Comparison of ENCODE assay signal across 8 mouse cellular contexts in the genomic region with DNA sequence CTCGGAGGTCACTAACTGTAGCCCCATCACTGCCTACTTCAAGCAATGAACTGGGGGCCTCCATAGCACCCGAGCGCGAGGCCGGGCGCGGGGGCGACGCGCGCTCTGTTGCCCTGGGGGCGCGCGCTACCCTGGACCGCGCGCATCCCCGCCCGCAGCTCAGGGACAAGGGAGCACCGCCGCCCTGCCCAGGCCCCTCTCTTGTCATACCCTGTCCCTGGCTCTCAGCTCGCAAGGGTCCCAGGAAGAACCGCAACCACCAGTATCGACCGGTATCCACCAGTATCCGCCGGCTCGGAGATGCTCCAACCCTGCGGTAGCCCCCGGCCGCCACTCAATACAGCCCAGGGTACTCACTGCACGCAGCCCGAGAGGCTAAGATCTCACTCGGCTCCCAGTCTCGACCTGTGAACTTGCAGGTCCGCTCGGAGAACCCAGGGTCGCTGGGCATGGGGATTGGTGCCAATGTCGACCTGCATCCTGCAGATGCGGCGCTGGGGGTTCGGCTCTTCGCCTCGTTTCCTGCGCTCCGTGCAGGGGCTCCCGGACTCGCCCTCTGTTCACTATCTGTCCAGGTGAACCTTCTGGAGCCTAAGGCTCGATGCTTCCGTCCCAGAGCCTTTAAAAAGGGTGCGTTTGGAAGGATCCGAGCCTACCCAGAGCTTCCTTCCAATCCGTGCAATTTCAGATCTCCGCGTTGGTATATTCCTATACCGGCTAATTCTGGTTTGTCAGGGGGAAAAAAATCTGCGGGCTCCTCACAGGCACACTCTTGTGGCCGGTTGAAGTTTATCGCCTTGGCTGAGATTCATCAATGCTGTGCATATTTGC. TPM values are rescaled to one million over a fixed set of nuclear protein-coding genes. Genes with fewer than 3 reads are reported as not detected.
DNase-seq lines count a peak whose midpoint lies in the region; ATAC-seq and TF ChIP-seq lines count a peak whose summit lies in the region.

Gene Slc16a14, minus strand, starts transcription at position 632 of the 831 bp plus-strand sequence.

- DNase-seq in 3T3-L1 (ENCODE audit: low read depth, low spot score), result peak; percentile 43
- no peak for DNase-seq in Patski (ENCODE audit: low read depth, low spot score)
- DNase-seq in embryo, embryonic 10 days (ENCODE audit: low spot score), result peak; percentile 64
- peak; percentile 64 to 66 for DNase-seq in kidney, postnatal 36 days
- no peak for DNase-seq in liver, embryonic 14.5 days (ENCODE audit: low read depth in 3 of 3, low spot score in 3 of 3)
- peak; percentile 60 for DNase-seq in right cerebral cortex, adult 18-20 months

- peaks cover 3 to 5% of the 10 kb centered on the region in 2 experiments; a peak in 1 of 4 replicates for H3K4me1 ChIP-seq in heart, embryonic 14.5 days (ENCODE audit: control insufficient read depth in 2 of 2, insufficient read depth in 2 of 2, low read length in 2 of 2)
- H3K4me1 ChIP-seq in liver, embryonic 14.5 days (replicated peaks; ENCODE audit: control insufficient read depth in 2 of 2, insufficient read depth in 2 of 2, low read length in 1 of 2), result no peaks in the 10 kb centered on the region

- peak within 1 kb of the TSS; percentile 62 for H3K9ac ChIP-seq in heart, embryonic 14.5 days (ENCODE audit: low read length)
- H3K9ac ChIP-seq in liver, embryonic 14.5 days (replicated peaks), result no peak within 1 kb of the TSS

- POLR2A ChIA-PET in Patski (lab: Charles Lee), result no interaction called here

- no peaks in the 10 kb centered on the region for H3K36me3 ChIP-seq in heart, embryonic 14.5 days (ENCODE audit: control insufficient read depth, insufficient read depth, low read length)
- no peaks in the 10 kb centered on the region for H3K36me3 ChIP-seq in liver, embryonic 14.5 days (replicated peaks; ENCODE audit: control insufficient read depth, insufficient read depth, low read depth)

- under 1% methylated on average over 59 of the region's 59 CpGs for WGBS in heart, embryonic 14.5 days
- WGBS in liver, embryonic 14.5 days (ENCODE audit: insufficient replicate concordance), result 1% methylated on average over 59 of the region's 59 CpGs

- CTCF ChIA-PET in Patski (lab: Charles Lee), result interaction anchor here (2.4 kb wide), 1 partner anchor 37 kb away, joined by 6 read pairs; no protein-coding TSS in a partner anchor

- in situ Hi-C loops in Patski (cut with MboI; ENCODE audit: low pct_unique_long_range_greater_than_20kb), result no loop called here

- TF ChIP-seq CTCF in Patski (IDR thresholded peaks at IDR 0.05), result peak; percentile 27
- 0 out of 2 replicates have a peak, but pooled peaks have one; percentile 2 for TF ChIP-seq CTCF in liver, embryonic 14.5 days (IDR thresholded peaks at IDR 0.05; ENCODE audit: low read depth)

- peak within 1 kb of the TSS; percentile 47 to 59 for H3K4me3 ChIP-seq in heart, embryonic 14.5 days (ENCODE audit: control insufficient read depth in 1 of 2, insufficient read depth in 1 of 2, low read depth in 1 of 2, low read length in 2 of 2)
- peak within 1 kb of the TSS; percentile 15 to 40 for H3K4me3 ChIP-seq in liver, embryonic 14.5 days (ENCODE audit: insufficient read depth in 1 of 2, low read depth in 2 of 2, low read length in 2 of 2)

- peaks cover 11% of the 10 kb centered on the region for H3K27me3 ChIP-seq in Patski
- peaks cover 31% of the 10 kb centered on the region for H3K27me3 ChIP-seq in heart, embryonic 14.5 days (ENCODE audit: control insufficient read depth, insufficient read depth, low read length)
- H3K27me3 ChIP-seq in liver, embryonic 14.5 days (ENCODE audit: control insufficient read depth, insufficient read depth, low read length), result peaks cover 17% of the 10 kb centered on the region

- peak; percentile 38 for ATAC-seq in Patski
- 0 out of 2 replicates have a peak, but pooled peaks have one; percentile 21 for ATAC-seq in heart, embryonic 14.5 days (ENCODE audit: insufficient number of reproducible peaks, insufficient read depth, low FRiP score, low read depth)
- ATAC-seq in liver, embryonic 14.5 days (ENCODE audit: insufficient read depth), result no peak
- ATAC-seq in inflammation-experienced regulatory T-cells, adult 6 months, result no peak

- no peak for TF ChIP-seq EP300 in liver, embryonic 14.5 days (IDR thresholded peaks at IDR 0.05; ENCODE audit: low read depth)

- peak within 1 kb of the TSS; percentile 98 for H3K4me2 ChIP-seq in heart, embryonic 14.5 days (ENCODE audit: low read length)
- peak within 1 kb of the TSS; percentile 54 for H3K4me2 ChIP-seq in liver, embryonic 14.5 days (ENCODE audit: low read depth)

- no peaks in the 10 kb centered on the region for H3K9me3 ChIP-seq in heart, embryonic 14.5 days (ENCODE audit: control insufficient read depth, low read length)
- no peaks in the 10 kb centered on the region for H3K9me3 ChIP-seq in liver, embryonic 14.5 days (ENCODE audit: control insufficient read depth, low read length)

- H3K27ac ChIP-seq in heart, embryonic 14.5 days (replicated peaks in 1 of 2; ENCODE audit: control insufficient read depth in 1 of 2, insufficient read depth in 1 of 2, low read depth in 2 of 2, low read length in 2 of 2), result no peak within 1 kb of the TSS
- H3K27ac ChIP-seq in liver, embryonic 14.5 days, result no peak within 1 kb of the TSS

RNA-seq across cellular contexts. Expression of gene Slc16a14, which starts in this region (rescaled TPM):
- not detected for polyA plus RNA-seq in Patski (2021)
- 0.12 and 0.44 TPM in 2 replicates for polyA plus RNA-seq in heart, embryonic 14.5 days (2014; fragmentation: Nextera tagmentation; extraction: Ambion mirVana)
- 0.01 TPM in 1 of 2 replicates, not detected in the other for polyA plus RNA-seq in liver, embryonic 14.5 days (2012; rRNA removed)
- polyA plus RNA-seq in liver, embryonic 14.5 days (2014; fragmentation: Nextera tagmentation; extraction: Ambion mirVana), result not detected in 2 replicates
- polyA plus RNA-seq in inflammation-experienced regulatory T-cells, adult 6 months (2017; shearing (Covaris generic)), result not detected

Comparison
In these comparisons a context has a peak if more than half of its experiments do, and no peak if none do; other contexts are left out.
1. Peak in ATAC-seq in Patski; RNA of the gene not detected or under 1 TPM.
2. Peak in ATAC-seq, H3K4me3 ChIP-seq, H3K9ac ChIP-seq and H3K4me2 ChIP-seq in heart, embryonic 14.5 days; RNA of the gene not detected or under 1 TPM.
3. DNase-seq: peak in 3T3-L1 (single experiment), embryo, embryonic 10 days (single experiment), kidney, postnatal 36 days (2 of 2) and right cerebral cortex, adult 18-20 months (single experiment); none in Patski (single experiment) and liver, embryonic 14.5 days (0 of 3).